Mouse (Mus musculus) midbrain, embryonic 16.5 days (tissue): Measurements from ENCODE around the gene Coro7. TPM values are rescaled to one million over a fixed set of nuclear protein-coding genes. Genes with fewer than 3 reads are reported as not detected.

Source experiments
- ATAC-seq: fragments of 200-750 bp; cut with Nextera tagmentation; 2 replicates; pipeline ENCODE4 v1.8.0; 2017; ENCODE audit warnings: moderate TSS enrichment
- H3K27ac ChIP-seq: fragments of 300-500 bp; sonication (generic); 2 replicates; pipeline ENCODE4 v1.5.1; 2014; ENCODE audit warnings: mild to moderate bottlenecking, low read length, mixed read lengths
- H3K27me3 ChIP-seq: fragments of 300-500 bp; sonication (generic); 2 replicates; pipeline ENCODE4 v1.6.1; 2014; ENCODE audit warnings: low read depth, low read length, mixed read lengths; ENCODE audit not compliant: control insufficient read depth, insufficient read depth
- H3K36me3 ChIP-seq: fragments of 300-500 bp; sonication (generic); 2 replicates; pipeline ENCODE4 v1.6.1; 2014; ENCODE audit warnings: mild to moderate bottlenecking, low read length, moderate library complexity, mixed read lengths; ENCODE audit not compliant: control insufficient read depth, insufficient read depth
- H3K4me1 ChIP-seq: fragments of 300-500 bp; sonication (generic); 2 replicates; pipeline ENCODE4 v1.6.1; 2014; ENCODE audit warnings: mild to moderate bottlenecking, low read length, mixed read lengths; ENCODE audit not compliant: control insufficient read depth, insufficient read depth
- H3K4me2 ChIP-seq: fragments of 300-500 bp; sonication (generic); 2 replicates; pipeline ENCODE4 v1.6.1; 2014; ENCODE audit warnings: mild to moderate bottlenecking, low read length, mixed read lengths
- H3K4me3 ChIP-seq: fragments of 300-500 bp; sonication (generic); 2 replicates; pipeline ENCODE4 v1.5.1; 2014; ENCODE audit warnings: low read depth, mild to moderate bottlenecking, low read length, moderate library complexity, mixed read lengths
- H3K9ac ChIP-seq: fragments of 300-500 bp; sonication (generic); 2 replicates; pipeline ENCODE4 v1.6.1; 2014; ENCODE audit warnings: low read depth, low read length, mixed read lengths
- H3K9me3 ChIP-seq: fragments of 300-500 bp; sonication (generic); replicated peaks from 2 replicates; pipeline ENCODE4 v1.6.1; 2014; ENCODE audit warnings: mild to moderate bottlenecking, low read length, mixed read lengths; ENCODE audit not compliant: control insufficient read depth, poor library complexity, severe bottlenecking
- WGBS: fragments of 180-500 bp; shearing (Covaris S2); extraction: QIAGEN DNeasy Blood & Tissue Kit; methylation state at CpG from one replicate; pipeline ENCODE4 v1.1.7; 2014; 5-methylcytosine and 5-hydroxymethylcytosine counted together
- polyA plus RNA-seq: library from polyadenylated mRNA; unstranded; fragments of >200 nt; fragmentation: Nextera tagmentation; extraction: Ambion mirVana; gene quantifications from 2 replicates; pipeline ENCODE4 v1.2.1, GENCODE M21; 2015

The Coro7 gene
- polyA plus RNA-seq, 1 experiment from 2014 or later, result 36.4 TPM

DNA sequence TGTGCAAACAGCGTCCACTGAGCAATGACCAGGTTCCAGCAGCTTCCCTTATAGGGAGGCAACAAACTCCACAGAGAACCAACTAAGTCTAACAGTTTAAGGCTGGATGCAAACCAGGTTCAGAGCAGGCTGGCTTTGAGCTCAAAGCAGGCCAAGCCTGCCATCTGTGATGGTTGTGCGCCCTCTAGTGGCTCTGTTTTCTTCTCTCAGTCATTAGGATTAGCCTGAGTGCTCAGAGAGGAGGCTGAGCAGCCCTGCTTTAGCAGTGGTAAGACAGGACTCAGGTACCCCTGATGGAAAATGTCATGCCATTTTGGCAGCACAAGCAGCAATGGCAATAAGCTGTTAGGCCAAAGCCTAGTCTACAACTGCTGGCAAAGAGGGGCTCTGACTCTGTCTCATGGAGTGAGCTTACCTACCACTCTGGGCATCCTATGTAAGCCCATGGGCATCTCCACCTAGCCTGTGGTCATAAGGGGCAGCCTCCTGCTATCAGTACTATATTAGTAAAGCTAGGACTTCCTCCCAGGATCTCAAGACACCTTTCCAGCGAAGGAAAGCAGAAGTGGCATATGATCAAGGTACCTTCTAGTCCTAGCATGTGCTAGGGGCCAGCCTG, 12.3 kb downstream of the Coro7 start:
- no peak overlapping the region for H3K4me3 ChIP-seq
- H3K27ac ChIP-seq, result no peak overlapping the region
- WGBS, result 28% methylated on average over 3 of the region's 3 CpGs
- no peaks in the 10 kb centered on the region for H3K4me1 ChIP-seq
- H3K4me2 ChIP-seq, result no peak overlapping the region
- H3K36me3 ChIP-seq, result peaks cover 9% of the 10 kb centered on the region; the same call in 1 of the 2 replicates
- H3K9me3 ChIP-seq, result no peaks in the 10 kb centered on the region
- ATAC-seq, result peak; percentile 86
- H3K9ac ChIP-seq, result no peak overlapping the region
- no peaks in the 10 kb centered on the region for H3K27me3 ChIP-seq

DNA sequence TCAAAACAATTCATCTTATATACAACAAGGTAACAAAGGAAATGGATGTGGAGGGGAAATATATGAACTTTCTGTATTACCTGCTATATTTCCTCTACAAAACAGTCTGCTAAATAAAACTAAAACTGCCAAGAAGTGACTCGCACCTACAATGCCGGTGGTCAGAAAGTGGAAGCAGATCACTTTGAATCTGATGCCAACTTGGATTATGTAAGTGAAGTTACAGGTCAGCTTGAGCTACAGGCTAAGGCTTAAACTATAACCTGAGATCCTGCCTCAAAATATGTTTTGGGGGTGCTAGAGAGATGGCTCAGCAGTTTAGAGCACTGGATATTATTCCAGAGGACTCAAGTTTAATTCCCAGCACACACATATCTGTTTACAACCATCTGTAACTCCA, 13.9 kb downstream of the Coro7 start:
- Histone ChIP-seq H3K9ac (no peak overlapping the region), H3K4me1 (no peaks in the 10 kb centered on the region), H3K9me3 (no peaks in the 10 kb centered on the region), H3K4me2 (no peak overlapping the region), H3K4me3 (no peak overlapping the region), H3K27ac (no peak overlapping the region), H3K27me3 (no peaks in the 10 kb centered on the region), H3K36me3 (peaks cover 16% of the 10 kb centered on the region; the same call in 1 of the 2 replicates)
- ATAC-seq, result no peak
- WGBS, result 97% methylated on average over 2 of the region's 2 CpGs

GRCm38 (mm10) chr16:4663806-4664205, 15.8 kb downstream of the Coro7 start:
- peaks cover 9% of the 10 kb centered on the region; the same call in 1 of the 2 replicates for H3K36me3 ChIP-seq

DNA sequence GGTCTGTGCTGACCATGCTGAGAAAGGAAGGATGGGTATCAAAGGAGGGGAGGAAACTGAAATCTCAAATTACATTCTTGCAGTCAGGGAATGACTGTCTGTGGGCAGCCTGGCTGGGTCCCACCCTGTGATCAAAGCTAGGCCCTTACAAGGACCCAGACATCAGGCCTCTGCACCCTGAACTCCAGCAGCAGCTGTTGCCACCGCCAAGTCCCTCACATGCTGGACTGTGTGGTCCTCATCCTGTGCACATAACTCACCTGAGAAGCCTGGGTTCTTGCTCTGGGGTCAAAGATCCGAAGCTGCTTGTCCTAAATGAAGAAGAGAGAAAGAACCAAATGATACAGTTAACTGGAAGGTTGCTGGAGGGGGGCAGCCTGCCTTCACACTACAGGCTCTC, 18.0 kb downstream of the Coro7 start:
- Histone ChIP-seq H3K4me1 (peaks cover 3% of the 10 kb centered on the region; the same call in 1 of the 2 replicates), H3K27ac (no peak overlapping the region), H3K36me3 (peaks cover 9% of the 10 kb centered on the region; the same call in 1 of the 2 replicates), H3K27me3 (no peaks in the 10 kb centered on the region), H3K4me3 (no peak overlapping the region), H3K9me3 (no peaks in the 10 kb centered on the region), H3K9ac (no peak overlapping the region), H3K4me2 (no peak overlapping the region)
- ATAC-seq, result no peak
- whole genome bisulfite sequencing, result 80% methylated on average over 2 of the region's 2 CpGs

More at GRCm38 (mm10) chr16:4663806-4664205, 15.8 kb downstream of the Coro7 start:
- ATAC-seq, result no peak
- H3K4me2 ChIP-seq, result no peak overlapping the region
- peaks cover 3% of the 10 kb centered on the region; the same call in 1 of the 2 replicates for H3K4me1 ChIP-seq
- no peak overlapping the region for H3K27ac ChIP-seq
- no peaks in the 10 kb centered on the region for H3K9me3 ChIP-seq
- H3K4me3 ChIP-seq, result no peak overlapping the region
- no peak overlapping the region for H3K9ac ChIP-seq
- 80% methylated on average over 2 of the region's 2 CpGs for WGBS
- no peaks in the 10 kb centered on the region for H3K27me3 ChIP-seq

GRCm38 (mm10) chr16:4659326-4659725, 20.3 kb downstream of the Coro7 start:
- Histone ChIP-seq H3K4me2 (no peak overlapping the region), H3K4me3 (no peak overlapping the region), H3K27me3 (no peaks in the 10 kb centered on the region), H3K9me3 (no peaks in the 10 kb centered on the region), H3K4me1 (peaks cover 11% of the 10 kb centered on the region; the same call in 1 of the 2 replicates), H3K36me3 (peaks cover 13% of the 10 kb centered on the region), H3K9ac (no peak overlapping the region), H3K27ac (no peak overlapping the region; the same call in 1 of the 2 replicates)
- WGBS, result 6% methylated on average over 2 of the region's 2 CpGs
- no peak for ATAC-seq

DNA sequence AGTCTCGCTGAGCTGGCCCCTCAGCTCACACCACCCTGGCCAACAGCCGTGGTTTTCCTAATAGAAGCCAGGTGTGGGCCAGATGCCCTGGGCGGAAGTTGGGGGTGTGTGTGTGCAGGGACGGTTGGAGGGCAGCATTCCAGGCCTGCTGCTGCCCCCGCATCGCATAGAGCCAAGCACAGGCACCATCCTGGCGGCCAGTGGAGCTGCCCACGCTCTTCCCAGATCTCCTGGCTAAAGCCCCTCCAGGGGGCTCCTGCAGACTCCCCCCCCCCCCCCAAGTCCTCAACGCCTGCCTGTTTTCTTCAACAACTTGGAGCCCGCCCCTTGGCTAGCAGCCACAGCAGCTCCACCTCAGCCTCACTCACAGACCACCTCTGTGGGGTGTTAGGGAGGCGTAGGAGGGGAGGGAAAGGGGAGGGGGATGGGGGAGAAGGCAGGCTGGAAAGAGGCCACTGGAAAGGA, 20.8 kb downstream of the Coro7 start:
- H3K27ac ChIP-seq, result no peak overlapping the region
- H3K9ac ChIP-seq, result no peak overlapping the region
- ATAC-seq, result peak; percentile 48; the same call in 1 of the 2 replicates
- no peak overlapping the region for H3K4me3 ChIP-seq
- no peak overlapping the region for H3K4me2 ChIP-seq
- WGBS, result 24% methylated on average over 11 of the region's 11 CpGs
- H3K4me1 ChIP-seq, result peaks cover 11% of the 10 kb centered on the region; the same call in 1 of the 2 replicates
- H3K9me3 ChIP-seq, result no peaks in the 10 kb centered on the region
- H3K27me3 ChIP-seq, result no peaks in the 10 kb centered on the region
- H3K36me3 ChIP-seq, result peaks cover 13% of the 10 kb centered on the region

GRCm38 (mm10) chr16:4656571-4657081, 23.0 kb downstream of the Coro7 start:
- Histone ChIP-seq H3K4me1 (peaks cover 11% of the 10 kb centered on the region; the same call in 1 of the 2 replicates), H3K4me2 (no peak overlapping the region), H3K27ac (no peak overlapping the region), H3K9ac (no peak overlapping the region), H3K9me3 (no peaks in the 10 kb centered on the region), H3K27me3 (no peaks in the 10 kb centered on the region), H3K36me3 (peaks cover 14% of the 10 kb centered on the region), H3K4me3 (no peak overlapping the region)
- WGBS, result 59% methylated on average over 9 of the region's 9 CpGs
- ATAC-seq, result no peak

DNA sequence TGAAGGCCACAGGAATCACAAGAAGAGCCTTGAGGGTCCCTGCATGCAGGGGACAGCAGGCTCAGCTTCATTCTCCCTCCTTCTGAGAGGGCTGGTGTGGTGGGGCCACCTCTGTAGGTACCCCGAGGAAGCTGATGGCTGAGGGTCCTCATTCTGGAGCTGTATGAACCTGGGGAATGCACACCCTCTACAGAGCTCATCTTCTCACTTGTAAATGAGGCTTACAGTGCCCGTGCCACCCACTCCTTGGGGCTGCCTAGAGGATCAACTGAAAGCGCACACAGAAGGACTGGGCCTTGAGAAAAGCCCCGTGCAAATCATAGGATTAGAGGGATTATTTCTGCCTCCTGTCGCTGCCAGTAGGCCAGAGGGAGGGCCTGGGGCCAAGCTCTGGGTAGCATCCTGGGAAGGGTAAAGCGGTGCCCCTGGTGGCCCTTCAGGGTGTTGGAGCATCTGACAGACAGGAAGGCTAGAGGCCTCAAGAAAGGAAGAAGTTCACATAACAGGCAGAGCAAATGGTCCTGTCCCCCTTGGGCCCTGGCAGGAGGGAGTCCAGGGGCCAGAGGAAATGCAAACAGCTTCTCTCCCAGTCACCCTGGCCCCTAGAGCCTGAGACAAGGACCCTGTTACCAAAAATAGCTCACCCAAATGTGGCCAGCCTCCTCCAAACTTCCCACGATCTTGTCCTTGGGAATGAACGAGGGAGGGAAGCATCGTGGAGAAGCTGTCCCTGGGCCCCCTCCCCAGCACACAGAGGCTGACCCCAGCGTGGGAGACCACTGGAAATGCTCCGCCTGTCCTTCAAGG, 23.6 kb downstream of the Coro7 start:
- peaks cover 11% of the 10 kb centered on the region; the same call in 1 of the 2 replicates for H3K4me1 ChIP-seq
- WGBS, result 26% methylated on average over 11 of the region's 11 CpGs
- no peak overlapping the region for H3K4me2 ChIP-seq
- peaks cover 10% of the 10 kb centered on the region for H3K36me3 ChIP-seq
- H3K4me3 ChIP-seq, result no peak overlapping the region
- H3K9ac ChIP-seq, result 0 out of 2 replicates have a peak overlapping the region, but pooled peaks have one; percentile 4
- no peaks in the 10 kb centered on the region for H3K27me3 ChIP-seq
- peak; percentile 41; the same call in 1 of the 2 replicates for ATAC-seq
- no peaks in the 10 kb centered on the region for H3K9me3 ChIP-seq
- peak overlapping the region; percentile 59 for H3K27ac ChIP-seq
